Mouse (Mus musculus) ovary, postnatal 10 days (tissue): Measurements from ENCODE around the gene Rcl1.

Source experiments
- DNase-seq: peaks from one replicate; pipeline ENCODE4 v3.0.0; 2022; ENCODE audit warnings: low spot score

Gene Rcl1

GRCm38 (mm10) chr19:29113746-29114649, 12.8 kb downstream of the Rcl1 start:
- DNase-seq, result no peak

DNA sequence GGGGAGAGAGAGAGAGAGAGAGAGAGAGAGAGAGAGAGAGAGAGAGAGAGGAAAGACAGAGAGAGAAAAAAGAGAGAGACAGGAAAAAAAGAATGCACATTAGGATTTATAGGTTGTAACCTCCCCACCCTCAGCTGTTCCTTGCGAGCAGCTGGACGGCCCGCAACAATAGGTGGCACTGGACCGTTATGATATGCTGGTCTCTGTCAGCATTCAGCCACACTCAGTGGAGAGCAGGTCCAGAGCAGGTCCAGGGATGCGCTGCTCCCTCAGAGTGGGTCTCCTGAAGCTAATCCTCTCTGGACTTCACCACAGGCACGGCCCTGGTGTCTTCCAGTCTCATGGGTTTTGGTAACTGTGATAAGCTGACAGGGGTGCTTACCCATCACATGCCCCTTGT, 15.6 kb downstream of the Rcl1 start:
- no peak for DNase-seq

- DNase-seq, result no peak
Measured at GRCm38 (mm10) chr19:29118196-29118595, 17.0 kb downstream of the Rcl1 start.

DNA sequence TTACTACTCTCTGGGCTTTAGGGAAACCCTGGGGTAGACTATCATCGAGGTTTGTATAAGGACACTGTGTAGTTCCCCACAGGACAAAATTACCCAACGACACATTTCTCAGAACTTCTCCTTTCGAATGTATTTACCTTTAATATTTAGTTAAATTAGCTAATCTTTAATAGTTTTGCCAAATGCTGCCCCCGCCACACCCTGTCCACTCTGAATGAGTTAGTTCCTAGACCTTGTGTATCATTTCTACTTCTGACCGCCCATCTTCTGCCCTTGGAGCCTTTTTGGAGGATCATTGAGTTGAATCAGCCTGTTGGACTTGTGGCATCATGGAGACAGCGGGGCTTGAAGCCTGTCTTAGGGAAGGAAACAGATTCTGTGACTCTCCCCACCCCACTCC, 19.1 kb downstream of the Rcl1 start:
- no peak for DNase-seq

DNA sequence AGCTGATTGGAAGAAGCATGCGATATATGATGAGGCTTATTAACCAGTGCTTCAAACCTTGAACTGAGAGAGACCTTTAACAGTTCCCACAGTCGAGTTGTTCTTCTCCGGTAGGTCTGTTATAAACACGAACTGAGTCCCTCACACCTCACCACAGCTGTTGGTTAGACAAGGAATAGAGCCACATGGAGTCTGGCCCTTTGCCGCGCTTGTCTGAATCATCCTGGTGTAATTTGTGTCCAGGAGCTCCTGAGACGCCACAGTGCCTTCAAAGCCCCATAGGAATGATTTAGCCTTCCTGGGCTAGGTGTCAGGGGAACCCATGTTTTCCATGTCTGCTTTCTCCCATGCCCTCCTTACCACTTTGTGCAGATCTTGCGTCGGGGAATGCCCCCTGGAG, 20.2 kb downstream of the Rcl1 start:
- no peak for DNase-seq

DNA sequence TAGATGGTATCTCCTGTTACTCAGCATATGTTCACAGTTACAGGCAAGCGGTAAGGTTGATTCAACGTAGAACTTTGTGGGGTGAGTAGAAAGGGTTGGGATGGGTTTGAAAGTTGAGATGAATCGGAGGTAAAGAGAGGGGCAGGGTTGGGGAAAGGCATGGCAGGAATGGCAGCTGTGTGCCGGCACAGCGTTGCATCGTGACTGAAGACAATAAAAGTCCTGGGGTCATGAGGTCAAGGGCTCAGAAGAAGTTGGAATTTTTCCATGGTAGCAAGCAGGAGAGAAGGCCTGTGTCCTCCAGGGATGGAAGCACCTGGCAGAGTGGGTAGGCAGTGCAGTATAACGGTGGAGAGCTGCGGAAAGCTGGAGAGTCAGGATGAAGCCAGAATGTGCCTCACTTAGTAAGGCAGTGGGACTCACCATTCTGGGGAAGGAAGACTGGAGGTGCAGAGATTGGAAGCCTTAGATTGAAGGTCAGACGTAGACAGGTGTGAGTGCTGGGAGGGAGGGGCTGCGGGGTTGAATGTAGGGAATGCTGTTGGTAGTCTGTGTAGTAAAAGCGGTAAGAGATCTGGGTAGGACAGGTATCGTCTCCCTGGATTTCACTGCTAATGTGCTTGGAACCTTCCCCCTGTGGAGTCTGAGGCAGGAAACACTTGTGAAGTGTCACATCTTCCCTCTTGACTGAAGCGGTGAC, 23.9 kb downstream of the Rcl1 start:
- no peak for DNase-seq

GRCm38 (mm10) chr19:29126347-29127015, 25.3 kb downstream of the Rcl1 start:
- DNase-seq, result no peak

DNA sequence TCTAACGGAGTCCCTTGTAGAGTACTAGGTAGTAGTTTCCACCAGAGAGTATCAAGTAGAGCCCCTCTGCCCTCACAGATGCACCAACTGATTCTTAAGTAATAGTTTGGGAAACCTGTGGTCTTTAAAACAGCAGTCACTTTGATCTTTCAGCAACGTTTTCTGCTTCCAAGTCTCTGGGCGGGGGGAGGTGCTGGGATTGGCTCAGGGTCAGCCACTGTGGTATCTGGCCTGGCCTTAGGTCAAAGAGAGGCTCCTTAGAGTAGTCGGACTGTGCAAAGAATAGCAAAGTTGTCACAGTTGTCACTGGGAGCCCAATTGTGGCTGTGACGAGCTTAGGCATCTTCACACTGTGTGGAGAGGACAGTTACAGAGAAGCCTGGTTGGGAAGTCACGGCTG, 26.2 kb downstream of the Rcl1 start:
- DNase-seq, result no peak

DNA sequence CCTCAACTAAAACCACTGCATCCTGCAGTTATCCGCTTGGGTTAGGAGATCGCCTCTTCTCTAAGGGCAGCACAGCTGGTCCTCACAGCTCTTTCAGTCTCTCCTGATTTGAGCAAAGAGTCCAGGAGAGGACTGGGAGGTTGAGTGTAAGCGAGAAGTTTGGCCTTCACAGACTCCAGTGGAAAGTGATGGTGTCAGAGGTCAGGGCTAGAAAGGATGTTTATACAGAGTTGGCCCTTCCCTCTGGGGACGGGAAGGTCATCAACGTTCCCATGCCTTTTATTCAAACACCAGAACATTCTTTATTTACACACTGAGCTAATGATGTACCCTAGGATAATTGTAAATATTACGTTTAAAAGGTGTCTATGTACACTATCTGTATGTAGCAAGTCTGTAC, 27.0 kb downstream of the Rcl1 start:
- no peak for DNase-seq

GRCm38 (mm10) chr19:29129551-29129950, 28.4 kb downstream of the Rcl1 start:
- no peak for DNase-seq

- no peak for DNase-seq
Measured at GRCm38 (mm10) chr19:29131171-29131570, 30.0 kb downstream of the Rcl1 start.

GRCm38 (mm10) chr19:29134293-29134692, 33.1 kb downstream of the Rcl1 start:
- no peak for DNase-seq

DNA sequence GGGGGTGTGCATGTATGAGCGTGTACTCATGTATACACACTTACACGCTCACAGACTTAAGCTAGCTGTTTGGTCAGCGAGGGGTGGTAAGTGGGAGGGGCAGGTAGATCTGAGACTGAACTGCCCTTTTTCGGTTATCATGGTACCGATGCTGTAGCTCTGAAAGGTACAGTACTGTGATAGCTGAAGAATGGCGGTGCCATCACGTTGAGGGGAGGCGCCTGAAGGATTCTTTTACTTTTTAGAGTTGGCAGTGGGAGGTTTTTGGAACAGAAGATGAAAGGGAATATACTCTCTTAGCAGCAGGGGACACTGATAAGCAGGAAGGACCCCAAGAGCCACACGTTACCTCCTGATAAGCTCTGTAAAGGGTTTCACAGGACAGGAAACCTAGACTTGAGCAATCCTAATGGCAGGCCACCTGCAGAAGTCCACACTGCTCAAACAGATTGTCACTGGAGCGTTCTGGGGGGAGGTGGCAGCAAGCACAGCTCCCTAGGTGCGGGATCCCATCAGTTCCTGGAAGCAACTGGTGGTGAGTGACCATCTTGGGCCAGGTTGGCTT, 34.1 kb downstream of the Rcl1 start:
- DNase-seq, result no peak

- no peak for DNase-seq
Measured at GRCm38 (mm10) chr19:29138546-29139270, 37.5 kb downstream of the Rcl1 start.

DNA sequence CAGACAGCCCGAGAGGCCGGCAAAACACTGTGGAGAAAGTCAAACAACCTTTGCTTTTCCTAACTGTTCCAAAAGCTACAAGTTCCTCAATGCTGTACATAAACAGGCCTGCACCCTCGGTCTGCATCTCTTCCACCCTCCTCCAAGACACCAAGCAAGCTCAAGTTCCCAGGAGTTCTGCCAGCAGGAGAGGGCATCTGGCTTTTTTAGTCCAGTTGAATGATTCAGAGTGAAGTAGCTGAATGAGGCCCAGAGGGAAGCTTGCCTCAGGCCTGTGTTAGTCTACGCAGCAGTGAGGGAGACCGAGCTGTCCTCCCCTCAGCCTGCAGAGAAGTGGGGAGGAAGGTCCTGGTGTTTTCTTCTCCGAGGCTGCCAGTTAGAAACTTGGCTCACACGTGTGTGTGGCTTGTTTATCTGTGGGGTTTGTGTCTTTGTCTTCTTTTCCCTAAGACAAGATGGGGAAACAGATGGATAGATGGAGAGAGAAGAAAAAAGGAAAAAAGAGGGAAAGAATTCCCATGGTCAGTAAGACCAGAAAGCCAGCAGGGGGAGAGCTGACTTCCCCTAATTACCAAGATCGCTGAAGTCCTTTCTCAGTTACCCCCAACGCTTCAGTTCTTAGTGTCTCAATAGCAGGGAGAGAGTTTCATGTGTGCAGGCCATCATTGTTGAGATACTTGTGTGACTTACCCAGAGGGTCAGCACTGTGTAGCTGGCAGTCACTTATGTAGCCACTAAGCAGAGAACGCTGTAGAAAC, 38.7 kb downstream of the Rcl1 start:
- DNase-seq, result no peak

DNA sequence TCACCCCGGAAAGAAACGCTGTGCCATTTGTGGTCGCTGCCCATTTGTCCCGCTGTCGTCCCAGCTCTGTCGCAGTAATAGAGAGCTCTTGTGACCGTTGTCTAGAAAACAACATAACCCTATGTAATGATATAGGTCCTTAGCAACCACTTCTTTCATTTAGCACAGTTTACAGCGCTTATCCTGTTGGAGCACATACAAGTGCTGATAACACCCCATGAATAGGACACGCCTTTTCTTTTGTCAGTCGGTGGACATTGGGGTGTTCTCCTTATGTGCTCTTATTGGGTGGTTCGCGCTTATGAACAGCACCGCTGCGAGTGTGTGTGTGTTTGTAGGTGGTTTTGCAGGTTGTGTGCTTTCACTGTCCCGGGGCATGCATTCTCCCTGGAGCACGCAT, 39.8 kb downstream of the Rcl1 start:
- no peak for DNase-seq

DNA sequence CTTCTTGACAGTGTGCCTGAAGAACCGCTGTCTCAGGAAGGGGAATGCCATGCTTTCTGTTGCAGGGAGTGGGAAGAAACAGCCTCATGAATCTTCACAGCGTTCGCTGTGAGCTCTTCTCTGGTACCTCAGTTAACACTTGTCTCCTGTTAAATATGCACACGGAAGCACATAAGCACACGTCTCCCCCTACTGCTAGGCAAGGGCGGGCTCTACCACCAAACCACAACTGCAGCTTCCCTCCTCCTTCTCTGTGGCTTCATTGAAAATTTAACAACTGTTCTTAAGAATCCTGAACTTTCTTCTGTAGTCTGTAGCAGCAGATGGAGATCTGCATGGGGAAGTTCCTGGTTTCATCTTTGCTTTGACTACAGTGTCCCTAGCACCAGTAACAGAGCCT, 41.1 kb downstream of the Rcl1 start:
- no peak for DNase-seq

DNA sequence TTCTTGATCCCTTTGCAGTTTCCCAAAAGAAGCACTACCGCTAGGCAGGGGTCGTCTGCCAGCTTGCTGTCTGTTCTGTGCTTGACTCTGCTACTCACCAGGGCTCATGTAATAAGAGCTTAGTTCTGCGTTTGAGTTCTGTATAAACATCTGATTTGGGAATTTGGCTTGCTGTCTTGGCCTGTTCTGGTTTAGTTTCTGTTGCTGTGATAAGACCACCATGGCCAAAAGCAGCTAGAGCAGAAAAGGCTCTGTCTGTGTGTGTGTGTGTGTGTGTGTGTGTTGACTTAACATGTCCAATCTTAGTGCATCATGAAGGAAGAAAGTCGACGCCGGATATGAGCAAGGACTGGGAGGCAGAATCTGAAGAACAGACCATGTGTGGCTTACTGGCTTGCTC, 44.2 kb downstream of the Rcl1 start:
- no peak for DNase-seq

GRCm38 (mm10) chr19:29146820-29147219, 45.6 kb downstream of the Rcl1 start:
- DNase-seq, result no peak

DNA sequence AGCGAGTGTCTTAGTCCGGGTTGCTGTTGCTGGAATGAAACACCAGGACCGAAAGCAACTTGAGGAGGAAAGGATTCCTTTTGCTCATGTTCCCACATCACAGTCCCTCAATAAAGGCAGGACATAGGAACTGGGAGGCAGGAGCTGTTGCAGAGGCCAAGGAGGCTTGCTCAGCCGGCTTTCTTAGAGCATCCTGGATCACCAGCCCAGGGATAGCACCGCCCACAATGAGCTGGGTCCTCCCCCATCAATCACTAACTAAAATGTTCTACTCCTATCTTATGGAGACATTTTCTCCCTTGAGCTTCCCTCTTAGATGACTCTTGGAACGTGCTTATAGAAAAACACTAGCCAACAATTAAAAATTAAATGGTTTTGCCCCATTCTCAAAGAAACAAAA, 48.4 kb downstream of the Rcl1 start:
- DNase-seq, result no peak

DNA sequence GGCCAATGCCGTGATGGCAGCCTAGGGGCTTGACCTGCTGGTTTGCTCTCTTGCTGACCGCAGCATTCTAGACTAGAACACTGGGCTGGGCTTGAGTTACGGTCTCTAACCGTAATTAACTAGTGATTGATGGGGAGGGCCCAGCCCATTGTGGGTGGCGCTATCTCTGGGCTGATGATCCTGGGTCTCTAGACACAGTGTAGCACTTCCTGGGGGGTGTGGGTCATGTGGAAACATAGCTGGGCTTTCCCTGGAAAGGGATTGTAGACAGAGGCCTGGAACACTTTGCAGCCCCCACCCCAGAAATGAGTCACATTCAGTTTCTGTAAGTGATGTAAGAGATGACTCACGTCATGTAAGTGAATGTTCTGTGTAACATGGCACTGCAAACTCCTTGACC, 48.9 kb downstream of the Rcl1 start:
- no peak for DNase-seq
